Mouse (Mus musculus) T-helper 2 cell (primary cell): ENCODE data around the gene Lig4.

Source experiments
- in situ Hi-C: fragments of 300-600 bp; cut with MboI, MseI; formaldehyde crosslinking; loops from one replicate; pipeline ENCODE4 v1.15.1; 2025; ENCODE audit warnings: high pct_unique_total_duplicates

Lig4 gene

DNA sequence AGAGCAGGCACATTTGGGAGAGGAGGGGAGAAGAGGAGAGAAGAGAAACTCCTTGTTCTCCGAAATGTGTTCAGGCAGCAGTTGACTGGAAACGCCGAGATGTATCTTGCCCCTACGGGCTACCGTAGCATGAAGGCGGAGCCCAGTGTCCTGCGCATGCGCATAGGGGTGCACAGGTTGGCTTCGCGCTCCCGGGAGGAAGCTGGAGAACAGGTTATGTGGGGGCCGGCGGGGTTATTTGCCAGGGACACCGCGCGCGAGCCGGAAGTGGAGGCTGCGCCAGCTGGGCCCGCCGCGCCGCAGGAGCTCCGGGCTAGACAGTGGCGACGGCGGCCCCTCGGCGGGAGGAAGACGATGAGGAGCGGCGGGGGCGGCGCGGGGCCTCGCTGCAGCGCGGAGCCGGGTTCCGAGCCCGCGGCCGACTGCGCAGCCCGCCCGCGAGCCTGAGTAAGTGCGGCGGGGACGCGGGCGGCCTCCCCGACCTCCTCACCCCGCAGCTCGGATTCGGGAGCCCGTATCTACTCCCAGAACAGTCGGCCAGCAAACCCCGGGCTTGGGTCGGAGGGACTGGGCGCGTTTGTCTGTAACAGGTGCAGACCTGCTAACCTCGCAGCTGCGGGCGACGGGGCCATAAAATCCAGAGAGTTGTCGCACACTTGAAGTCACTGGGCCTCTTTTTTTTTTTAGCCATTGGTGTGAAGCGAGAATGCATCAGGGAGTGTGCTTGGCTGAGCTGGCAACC lies at the start of gene Lig4, which contains the start of gene Abhd13:
TSS of gene Lig4 (minus strand) at position 114 of the 742 bp plus-strand sequence.
TSS of gene Abhd13 (plus strand) at position 135 of the 742 bp plus-strand sequence.
- in situ Hi-C loops, result loop anchor here (25.0 kb wide), 1 partner anchor 1660 kb away; the partner anchor contains the start of gene Ankrd10

DNA sequence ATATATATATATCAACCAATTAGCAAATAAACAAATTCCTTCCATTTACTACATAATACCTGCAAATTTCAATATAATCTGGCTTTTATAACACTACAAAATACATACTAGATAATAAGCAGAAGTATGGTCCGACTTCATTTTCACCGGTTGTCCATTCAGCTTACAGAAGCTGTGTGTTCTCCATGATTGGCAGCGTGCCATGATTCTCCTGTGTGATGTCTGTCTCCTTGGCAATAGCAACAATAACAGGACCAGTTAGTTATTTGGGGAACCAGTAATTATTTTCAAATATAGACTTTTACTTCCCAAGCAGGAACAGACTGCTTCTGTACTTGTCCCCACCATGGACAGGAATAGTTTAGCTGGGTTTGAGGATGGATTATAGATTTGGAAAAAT lies 39.7 kb upstream of the Lig4 start:
- in situ Hi-C loops, result no loop called here

DNA sequence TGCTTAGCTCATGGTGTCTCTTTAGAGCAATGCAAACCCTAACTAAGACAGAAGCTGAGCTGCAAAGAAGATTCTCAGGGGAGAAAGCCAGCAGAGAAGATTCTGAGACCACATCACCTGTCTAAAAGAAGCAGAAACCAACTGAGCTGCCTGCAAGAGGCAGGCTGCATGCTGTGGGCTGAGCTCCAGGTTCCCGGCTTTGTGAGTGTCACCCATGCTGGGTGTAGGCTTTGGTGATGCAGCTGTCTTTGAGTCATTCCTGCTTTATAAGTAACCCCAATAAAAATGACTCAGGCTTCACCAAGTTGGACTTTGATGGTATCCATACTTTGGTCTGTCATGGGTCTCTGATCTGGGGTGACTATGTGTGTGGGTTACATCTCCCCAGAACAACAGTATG lies 38.8 kb upstream of the Lig4 start:
- in situ Hi-C loops, result no loop called here

DNA sequence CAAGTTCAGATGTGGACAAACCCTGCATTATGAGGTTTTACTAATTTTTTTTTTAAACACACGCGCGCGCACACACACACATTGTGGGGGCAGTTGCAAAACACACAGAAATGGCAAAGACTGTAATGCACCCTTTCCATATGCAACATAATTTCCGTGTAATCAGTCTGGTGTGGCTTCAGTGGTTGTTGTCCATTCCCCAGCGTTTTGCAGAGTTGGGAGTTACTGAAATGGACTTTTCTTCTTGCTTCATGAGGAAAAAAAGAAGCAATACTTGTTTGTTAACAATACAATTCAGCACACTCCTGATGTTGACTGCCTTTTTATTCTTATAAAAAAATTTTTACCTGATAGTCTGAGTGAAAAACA lies 30.2 kb upstream of the Lig4 start:
- in situ Hi-C loops, result no loop called here

DNA sequence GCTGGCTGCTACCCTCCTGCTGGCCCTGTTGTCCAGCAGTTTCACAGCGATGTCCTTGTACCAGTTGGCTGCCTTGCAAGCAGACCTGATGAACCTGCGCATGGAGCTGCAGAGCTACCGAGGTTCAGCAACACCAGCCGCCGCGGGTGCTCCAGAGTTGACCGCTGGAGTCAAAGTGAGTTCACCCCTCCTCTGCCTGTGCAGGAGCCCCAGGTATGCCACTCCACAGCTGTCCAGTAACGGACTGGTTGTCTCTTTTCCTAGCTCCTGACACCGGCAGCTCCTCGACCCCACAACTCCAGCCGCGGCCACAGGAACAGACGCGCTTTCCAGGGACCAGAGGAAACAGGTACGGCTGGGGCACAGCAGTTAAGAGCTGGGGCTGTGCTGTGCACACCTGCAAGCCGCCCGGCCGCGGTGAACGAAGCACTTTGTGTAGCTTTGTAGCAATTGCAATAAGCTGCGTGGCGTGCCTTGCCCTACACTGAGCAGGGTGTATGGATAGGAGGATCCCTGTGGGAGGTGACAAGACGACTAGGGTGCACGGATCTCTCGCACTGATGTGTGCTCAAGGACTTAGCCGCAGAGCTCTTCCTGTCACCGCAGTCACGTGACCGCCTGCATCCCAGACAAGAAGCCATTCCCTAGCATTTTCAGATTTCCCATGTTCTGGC lies 29.6 kb upstream of the Lig4 start:
- in situ Hi-C loops, result no loop called here

DNA sequence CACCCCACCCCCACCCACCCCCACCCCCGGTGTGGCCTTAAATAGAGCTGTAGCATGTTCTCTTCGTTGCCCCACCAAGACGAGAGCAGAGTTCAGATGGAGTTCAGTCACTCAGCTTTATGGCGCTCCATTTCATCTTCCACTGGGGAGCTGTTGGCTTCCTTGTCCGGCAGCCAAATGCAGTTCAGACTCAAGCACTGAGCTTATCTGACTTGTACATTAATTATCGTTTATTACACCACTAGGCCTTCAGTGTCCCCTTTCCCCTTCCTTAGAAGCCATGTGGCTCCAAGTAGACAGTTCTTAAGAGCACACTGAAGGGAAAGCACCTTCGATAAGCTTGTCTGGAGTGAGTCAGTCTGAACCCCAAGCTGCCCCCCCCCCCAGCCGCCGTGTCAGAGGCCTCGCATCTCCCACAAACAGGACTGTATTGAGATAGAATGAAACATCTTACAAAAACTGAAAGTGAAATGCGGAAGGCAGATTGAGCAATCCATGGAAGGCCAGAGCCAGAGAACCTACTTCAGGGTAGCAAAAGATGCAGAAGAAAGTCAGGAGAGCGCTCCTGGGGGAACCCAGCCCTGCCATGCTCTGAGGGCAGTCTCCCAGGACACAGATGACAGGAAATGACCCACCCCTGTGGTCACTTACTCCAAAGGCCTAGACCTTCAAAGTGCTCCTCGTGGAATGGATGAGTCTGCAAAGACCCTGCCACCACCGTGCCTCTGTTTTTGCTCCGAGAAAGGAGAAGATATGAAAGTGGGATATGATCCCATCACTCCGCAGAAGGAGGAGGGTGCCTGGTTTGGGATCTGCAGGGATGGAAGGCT lies 28.9 kb upstream of the Lig4 start, which contains the start of gene Tnfsf13b:
TSS of gene Tnfsf13b (plus strand) at position 312 of the 830 bp plus-strand sequence.
- in situ Hi-C loops, result no loop called here

DNA sequence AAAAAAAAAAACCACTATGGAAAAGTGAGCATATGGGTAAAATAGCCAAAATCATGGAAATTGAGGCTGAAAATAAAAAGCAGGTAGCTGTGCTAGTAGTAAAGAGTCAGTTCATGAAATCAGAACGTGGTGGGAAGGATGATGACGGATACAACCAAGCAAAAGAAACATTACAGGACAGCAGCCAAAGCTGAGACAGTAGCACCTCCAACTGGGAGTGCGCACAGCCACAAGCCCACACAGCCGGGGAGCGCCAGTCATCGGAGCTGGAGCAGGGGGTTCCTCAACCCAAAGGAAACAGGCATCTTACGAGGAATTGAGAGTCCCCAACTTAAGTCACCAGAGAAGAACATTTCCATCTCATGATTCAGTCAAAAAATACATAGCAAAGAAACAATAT lies 26.6 kb upstream of the Lig4 start:
- in situ Hi-C loops, result no loop called here

DNA sequence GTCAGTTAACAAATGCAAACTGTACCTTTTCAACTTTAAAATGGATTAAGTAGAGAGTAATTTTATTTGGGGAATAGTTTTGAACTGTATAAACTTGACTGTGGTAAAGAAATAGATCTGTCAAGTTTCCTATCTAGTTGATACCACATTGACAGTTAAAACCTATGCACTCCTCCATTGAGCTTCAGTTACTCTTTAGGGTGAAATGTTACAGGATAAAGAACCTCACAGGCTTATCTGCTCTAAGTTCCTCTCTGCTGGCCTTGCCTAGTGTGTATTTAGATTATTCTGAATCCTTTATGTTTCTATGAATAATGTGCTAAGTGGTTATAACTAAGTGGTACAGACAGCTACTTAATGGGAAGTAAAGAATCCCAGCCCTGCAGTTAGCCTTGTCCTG lies 2.7 kb upstream of the Lig4 start:
- in situ Hi-C loops, result loop anchor here (25.0 kb wide), 1 partner anchor 1657 kb away; the partner anchor contains the start of gene Ankrd10

DNA sequence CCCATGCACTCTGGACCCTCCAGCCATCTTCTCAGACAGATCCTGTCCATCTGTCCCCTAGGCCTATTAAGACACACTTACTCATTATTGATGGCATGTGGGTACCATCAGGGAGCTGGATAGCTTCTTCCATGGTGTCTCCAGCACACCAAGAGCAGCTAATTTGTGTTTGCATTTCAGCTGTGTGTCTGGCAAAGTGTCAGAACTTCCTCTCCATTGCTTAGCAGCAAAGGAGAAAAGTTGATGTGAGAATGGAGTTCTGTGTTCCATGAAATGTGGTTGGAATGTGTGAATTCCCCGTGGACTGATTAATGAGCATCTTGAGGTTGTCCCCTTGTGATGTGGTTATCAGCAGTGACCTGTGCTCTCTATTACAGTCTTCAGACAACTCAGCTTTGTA lies 2.3 kb upstream of the Lig4 start:
- in situ Hi-C loops, result loop anchor here (25.0 kb wide), 1 partner anchor 1658 kb away; the partner anchor contains the start of gene Ankrd10

DNA sequence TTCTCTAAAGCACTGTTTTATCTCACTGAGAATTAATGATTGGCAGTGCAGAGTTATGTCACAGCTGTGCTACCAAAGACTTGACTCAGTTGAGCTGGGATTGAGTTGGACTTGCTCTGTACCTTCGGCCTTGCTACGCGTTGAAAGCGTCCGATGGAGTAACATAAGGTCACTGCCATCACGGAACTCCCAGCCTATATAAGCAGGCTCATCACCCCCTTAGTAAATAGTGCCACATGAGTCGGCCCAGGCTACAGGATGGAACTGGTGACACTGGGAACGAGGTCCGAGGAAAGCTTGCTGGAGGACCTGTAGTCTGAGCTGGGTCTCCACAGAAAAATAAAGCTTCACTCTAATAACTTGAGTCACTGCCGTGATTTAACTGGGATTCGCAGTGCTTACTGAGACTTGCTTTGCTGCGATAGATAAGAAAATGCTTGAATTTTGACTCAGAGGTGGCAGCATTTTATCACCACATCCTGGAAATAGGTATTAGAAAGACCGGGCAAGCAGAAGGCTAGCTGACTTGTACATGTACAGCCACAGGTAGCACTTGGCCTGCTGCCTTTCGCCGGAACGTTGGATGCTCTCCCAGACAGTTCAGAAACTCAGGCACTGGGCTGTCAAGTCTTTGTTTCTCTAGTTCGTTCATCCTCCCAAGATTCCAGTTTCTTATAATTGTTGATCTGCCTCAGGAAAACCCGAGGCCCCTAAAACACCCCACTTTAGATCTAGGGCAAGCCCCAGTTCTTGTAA lies 1.2 kb upstream of the Lig4 start:
- in situ Hi-C loops, result loop anchor here (25.0 kb wide), 1 partner anchor 1659 kb away; the partner anchor contains the start of gene Ankrd10

DNA sequence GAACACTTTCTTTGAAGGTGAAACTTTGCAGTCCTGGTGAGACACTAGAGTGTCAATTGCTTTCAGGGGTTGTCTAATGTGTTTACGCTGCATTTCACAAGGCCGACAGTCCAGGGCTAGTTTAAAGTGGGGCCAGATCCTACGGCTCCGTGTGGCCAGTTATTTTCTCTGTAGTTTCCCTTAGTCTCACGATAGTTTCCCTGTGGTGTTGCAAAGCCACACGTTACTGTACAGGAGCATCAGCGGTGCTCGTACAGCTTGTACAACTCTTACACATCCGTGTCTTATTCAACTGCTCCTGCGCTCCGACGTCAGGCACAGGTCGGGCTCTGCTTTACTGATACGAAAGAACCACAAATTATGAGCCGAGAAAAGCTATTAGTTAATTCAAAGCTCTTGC lies 470 bp downstream of the Lig4 start:
- in situ Hi-C loops, result loop anchor here (25.0 kb wide), 1 partner anchor 1660 kb away; the partner anchor contains the start of gene Ankrd10

DNA sequence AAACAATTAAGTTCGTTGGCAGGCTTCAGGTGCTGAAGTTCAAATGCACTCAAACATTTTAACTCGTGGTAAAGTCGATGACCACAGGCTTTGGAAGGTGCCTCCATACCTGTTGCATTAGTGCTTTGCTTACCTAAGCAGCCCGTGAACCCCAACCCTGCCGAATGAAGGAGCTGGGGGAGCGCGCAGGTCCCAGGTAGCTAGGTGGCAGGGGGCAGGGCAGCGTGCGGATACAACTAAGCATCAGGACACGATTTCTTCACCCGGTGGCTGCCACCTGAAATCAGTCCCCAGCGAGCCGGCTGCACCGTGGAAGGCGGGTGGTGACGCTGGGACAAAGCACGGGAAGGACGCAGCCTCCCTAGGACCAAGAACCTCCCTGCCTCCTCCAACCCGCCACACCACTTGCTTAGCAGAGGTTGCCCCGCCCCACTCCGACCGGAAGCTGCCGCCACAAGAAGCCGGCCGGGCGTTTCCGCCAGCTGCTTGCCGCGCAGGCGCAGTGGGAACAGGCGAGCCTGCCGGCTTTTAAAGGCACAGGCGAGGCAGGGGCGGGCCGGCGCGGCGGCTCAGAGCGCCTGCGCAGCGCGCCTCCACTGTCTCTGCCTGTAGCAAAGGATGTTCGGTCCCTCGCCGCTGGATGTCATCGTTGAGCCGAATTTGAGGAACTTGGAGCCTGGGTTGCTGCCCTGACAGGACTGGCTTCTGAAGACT lies 1.4 kb downstream of the Lig4 start:
- in situ Hi-C loops, result loop anchor here (25.0 kb wide), 1 partner anchor 1661 kb away; the partner anchor contains the start of gene Ankrd10

DNA sequence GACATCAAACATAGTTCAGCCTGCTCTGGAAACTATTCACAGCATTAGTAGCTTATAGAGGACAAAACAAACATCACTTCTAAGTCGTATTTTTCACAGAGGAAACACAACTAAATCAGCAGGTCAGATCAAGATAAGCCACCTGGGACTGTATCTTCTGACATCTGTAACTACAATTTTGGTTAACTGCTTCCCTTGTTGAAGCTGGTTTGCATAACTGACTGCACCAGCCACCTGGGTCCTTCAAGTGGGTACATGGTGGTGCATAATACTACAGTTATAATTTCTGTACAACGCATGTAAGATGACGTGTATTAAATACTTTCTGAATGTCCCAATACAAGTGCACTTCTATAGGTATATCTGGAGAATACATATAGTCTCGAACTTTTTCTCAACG lies 2.2 kb downstream of the Lig4 start:
- in situ Hi-C loops, result loop anchor here (25.0 kb wide), 1 partner anchor 1662 kb away; the partner anchor contains the start of gene Ankrd10

DNA sequence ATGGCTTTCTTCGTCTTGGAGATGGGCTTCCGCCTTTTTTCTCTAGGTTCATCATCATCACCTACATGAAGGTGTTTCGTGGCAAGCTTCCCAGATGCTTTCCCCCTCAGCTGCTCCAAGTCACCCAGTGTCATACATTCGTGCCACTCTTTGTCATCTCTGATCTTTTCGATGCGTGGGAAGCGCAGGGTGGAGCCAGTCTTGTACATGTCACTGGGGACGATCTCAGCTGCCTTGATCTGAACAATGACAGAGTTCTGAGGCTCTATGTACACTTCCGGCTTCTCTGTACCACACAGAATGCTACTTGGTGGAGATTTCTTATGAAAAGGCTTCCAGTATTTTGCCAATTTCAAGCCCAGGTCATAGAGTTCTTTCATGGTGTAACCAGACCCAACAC lies 5.6 kb downstream of the Lig4 start:
- in situ Hi-C loops, result no loop called here

DNA sequence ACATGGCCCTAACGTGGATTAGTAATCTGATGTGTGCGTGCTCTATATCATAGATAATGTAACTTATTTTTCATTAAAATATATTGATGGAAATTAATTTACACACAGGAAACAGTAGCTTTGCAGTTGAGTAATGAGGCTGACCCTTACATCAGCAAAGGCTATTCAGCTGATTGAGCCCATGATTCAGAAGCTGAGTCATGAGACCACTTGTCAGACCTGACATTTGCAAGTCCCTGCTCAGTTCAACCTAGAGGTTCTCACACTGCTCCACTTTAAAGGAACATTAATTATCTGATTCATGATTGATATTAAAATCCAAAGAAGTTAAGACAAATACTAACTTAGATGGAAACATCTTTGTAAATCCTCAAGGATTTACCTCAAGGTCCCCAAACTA lies 17.6 kb downstream of the Lig4 start:
- in situ Hi-C loops, result no loop called here

DNA sequence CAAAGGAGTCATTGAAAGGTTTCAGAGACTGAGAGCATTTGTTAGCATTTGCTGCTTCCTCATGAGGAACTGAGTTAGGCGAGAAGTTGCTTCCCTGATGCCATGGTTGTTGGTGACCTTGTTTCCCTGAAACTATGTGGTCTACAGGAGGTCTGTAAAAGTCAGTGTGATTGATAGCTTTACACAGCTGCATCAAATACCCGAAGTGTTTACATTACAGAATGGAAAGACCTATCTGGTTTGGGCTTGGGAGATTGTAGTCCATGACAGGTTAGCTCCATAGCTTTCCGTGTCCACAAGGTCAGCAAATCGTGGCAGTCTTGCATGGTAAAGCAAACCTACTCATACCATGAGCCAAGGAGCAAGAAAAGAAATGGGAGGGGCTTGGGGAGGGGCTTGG lies 19.1 kb downstream of the Lig4 start:
- in situ Hi-C loops, result no loop called here

DNA sequence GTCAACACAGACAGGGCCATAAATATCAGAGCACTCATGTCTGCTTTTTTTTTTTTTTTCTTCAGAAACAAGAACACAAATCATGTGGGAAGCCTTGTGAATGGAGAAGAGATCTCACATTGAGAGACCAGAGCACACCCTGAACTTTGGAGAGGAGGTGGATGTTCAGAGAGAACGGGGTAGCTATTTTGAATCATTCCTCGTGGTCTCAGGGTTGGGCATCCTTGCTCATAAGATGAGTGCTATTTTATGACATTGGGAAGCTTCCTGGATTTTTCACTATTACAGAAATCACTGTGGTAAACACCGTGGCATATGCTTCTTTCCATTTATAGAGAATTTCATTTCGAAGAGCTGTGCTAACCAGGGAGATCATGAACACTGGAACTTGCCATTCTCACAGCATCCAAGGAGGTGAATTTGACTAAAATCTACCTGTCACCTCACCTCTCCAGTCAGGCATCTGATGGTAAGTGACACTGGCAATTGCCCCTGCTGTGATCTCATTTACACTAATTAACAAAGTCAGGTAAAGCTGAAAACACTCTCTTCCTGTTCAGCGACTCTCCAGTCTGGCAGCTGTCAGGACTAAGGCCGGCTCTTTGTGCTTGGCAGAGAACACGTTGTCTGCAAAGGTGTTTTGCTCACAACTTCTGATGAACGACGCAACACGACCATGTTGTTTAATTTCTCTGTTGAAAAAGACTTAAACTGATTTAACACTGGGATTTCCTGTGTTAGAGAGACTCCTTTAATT lies 28.2 kb downstream of the Lig4 start:
- in situ Hi-C loops, result loop anchor here (10.0 kb wide), 1 partner anchor 1245 kb away; no protein-coding TSS in a partner anchor

DNA sequence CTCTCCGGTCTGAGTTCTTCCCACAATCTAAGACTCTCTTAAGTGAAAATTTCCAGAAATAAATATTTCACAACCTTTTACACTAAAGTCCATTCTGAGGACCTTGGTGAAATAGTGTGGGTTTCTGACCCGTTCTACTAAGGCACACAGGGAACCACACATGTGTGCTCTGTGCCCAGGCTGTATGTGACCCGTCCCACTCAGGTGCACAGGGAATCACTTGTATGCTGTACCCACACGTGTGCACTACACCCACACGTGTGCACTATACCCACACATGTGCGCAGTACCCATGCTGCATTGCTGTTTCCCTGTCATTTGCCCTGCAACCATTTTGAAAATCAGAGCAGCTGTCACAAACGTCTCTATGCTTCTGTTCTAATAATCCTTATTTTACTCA lies 41.9 kb downstream of the Lig4 start:
- in situ Hi-C loops, result no loop called here

DNA sequence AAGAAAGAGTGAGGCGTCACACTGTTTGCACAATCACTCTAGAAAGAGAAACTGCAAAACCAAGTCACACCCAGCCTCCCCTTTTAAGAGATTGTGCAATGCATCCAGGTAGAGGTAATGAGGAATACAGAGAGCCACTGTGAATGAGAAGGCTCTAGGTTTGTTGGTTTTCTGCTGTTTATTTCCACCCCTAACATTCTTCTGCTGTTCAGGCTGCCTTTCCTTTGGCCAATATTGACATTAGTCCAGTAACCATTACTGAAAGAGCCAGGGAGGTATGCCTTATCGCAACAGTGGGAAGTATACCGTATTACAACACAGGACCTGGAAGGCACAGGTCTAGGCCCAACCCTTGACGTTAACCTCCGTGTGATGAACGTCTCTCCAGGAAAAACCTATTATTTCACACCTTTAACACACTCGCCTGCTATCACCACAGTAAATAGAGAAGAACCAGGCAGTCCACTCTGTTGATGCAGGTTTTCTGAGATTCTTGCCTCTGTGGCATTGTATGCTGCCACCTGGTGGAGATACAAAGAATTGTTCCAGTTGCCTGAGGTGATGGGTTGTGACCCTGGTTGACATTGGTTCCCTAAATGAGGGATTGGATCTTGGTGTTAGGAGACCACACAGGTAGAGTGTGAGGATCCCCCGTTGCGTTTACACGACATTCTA lies 42.5 kb downstream of the Lig4 start:
- in situ Hi-C loops, result loop anchor here (5.0 kb wide), 1 partner anchor 588 kb away; no protein-coding TSS in a partner anchor
